Mouse (Mus musculus) olfactory bulb, adult 2 months (tissue): ENCODE measurements around the gene Sh3pxd2a.

Experiments used
- CTCF ChIP-seq: fragments of 200-500 bp; IDR thresholded peaks from 2 replicates; pipeline ENCODE4 v1.5.1; 2012; ENCODE audit warnings: low read depth, mild to moderate bottlenecking, low read length, moderate library complexity; ENCODE audit not compliant: insufficient read depth
- POLR2A ChIP-seq: fragments of 200-500 bp; IDR thresholded peaks from 2 replicates; pipeline ENCODE4 v1.6.1; 2012; ENCODE audit warnings: mild to moderate bottlenecking, low read depth, low read length, moderate library complexity; ENCODE audit not compliant: insufficient read depth

- TF ChIP-seq CTCF (no peak), POLR2A (no peak)
Observed at GRCm38 (mm10) chr19:47212401-47212800, 251.8 kb downstream of the Sh3pxd2a start.
